Mouse (Mus musculus): ENCODE measurements around the gene Vmo1. TPM values are rescaled to one million over a fixed set of nuclear protein-coding genes. Genes with fewer than 3 reads are reported as not detected.
A peak's percentile ranks its signal among the peaks of the same experiment; 100 is the strongest.
"Not testable (repeated sequence)": the region's sequence is repeated elsewhere in the genome, so short reads cannot be mapped to it uniquely, and the experiment has no call there.

Gene Vmo1
- total RNA-seq, 2 experiments from 2014 or later: not detected

GRCm38 (mm10) chr11:70539877-70540587 lies 25.6 kb upstream of the Vmo1 start, which contains the start of gene Pld2:
TSS of gene Pld2 (plus strand) at chr11:70540064.
- intact Hi-C loops (cut with DNase I): loop anchor here (2.0 kb wide), 2 partner anchors 23 to 65 kb away; partner anchors contain the start of gene Mink1

DNA sequence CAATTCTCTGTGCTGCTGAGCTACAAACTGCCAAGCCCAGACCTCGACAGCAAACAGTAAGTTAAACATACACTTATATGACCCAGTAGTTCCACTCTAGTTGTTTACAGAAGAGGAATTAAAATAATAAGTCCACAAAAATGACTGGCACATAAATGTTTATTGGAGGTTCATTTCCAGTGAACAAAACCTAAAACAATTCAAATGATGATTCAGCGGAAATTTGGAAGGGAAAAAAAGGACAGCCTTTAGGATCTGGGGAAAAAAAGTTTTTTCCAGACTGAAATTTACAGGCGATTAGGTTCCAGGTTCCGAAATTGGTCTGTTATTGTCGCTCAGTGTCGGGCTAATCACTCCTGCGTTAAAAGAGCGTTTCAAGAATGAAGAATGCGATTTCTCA lies 25.0 kb upstream of the Vmo1 start:
- DNase-seq (ENCODE audit: extremely low spot score in 1 of 2, low spot score in 2 of 2): no peak
- no peak for TF ChIP-seq CTCF (IDR thresholded peaks at IDR 0.05)
- intact Hi-C loops (cut with DNase I): no loop called here
- peak overlapping the region; percentile 60 for H3K4me3 ChIP-seq
- peak overlapping the region; percentile 77 for H3K27ac ChIP-seq

More at GRCm38 (mm10) chr11:70539877-70540587, 25.6 kb upstream of the Vmo1 start, which contains the start of gene Pld2:
- Histone ChIP-seq H3K4me3 (peak within 1 kb of the TSS; percentile 60), H3K27ac (peak within 1 kb of the TSS; percentile 77)
- TF ChIP-seq CTCF (IDR thresholded peaks at IDR 0.05): peak; percentile 71
- DNase-seq (ENCODE audit: extremely low spot score in 1 of 2, low spot score in 2 of 2): peak; percentile 74 to 75

DNA sequence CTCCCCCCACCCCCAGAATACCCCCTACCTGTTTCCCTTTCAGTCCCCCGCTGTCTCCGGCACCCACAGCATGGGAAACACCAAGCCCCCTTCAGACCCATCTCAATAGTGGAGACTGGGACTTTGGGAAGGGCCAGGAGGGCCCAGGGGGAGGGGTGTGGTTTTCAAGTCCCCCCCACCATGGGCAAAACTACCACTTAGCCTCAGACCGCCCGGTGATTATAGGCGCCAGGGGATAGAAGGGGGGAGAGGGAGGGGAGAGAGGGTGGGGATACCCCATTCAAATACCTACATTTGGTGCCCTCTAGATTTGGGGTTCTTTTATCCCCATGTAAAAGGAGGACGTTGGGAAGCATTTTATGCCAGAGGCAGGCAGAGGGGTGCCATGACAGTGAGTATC lies 18.4 kb upstream of the Vmo1 start, which contains the start of gene Gm40193:
Gene Gm40193, minus strand, starts transcription at position 101 of the 400 bp plus-strand sequence.
- no peak within 1 kb of the TSS for H3K27ac ChIP-seq
- DNase-seq (ENCODE audit: extremely low spot score in 1 of 2, low spot score in 2 of 2): no peak
- intact Hi-C loops (cut with DNase I): no loop called here
- no peak for TF ChIP-seq CTCF (IDR thresholded peaks at IDR 0.05)
- H3K4me3 ChIP-seq: no peak within 1 kb of the TSS

DNA sequence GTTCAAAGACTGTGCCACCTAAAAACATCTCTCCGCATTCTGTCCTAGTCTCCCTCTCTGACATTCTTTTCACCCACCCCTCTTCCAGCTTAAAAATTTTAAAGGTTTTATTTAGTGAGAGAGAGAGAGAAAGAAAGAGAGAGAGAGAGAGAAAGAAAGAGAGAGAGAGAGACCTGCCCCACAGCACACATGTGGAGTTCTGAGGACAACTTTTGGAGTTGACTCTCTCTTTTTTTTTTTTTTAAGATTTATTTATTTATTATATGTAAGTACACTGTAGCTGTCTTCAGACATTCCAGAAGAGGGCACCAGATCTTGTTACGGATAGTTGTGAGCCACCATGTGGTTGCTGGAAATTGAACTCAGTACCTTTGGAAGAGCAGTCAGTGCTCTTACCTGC lies 16.6 kb upstream of the Vmo1 start:
- DNase-seq (ENCODE audit: extremely low spot score in 1 of 2, low spot score in 2 of 2); H3K4me3 ChIP-seq; H3K27ac ChIP-seq; intact Hi-C loops (cut with DNase I): not testable (repeated sequence)
- TF ChIP-seq CTCF (IDR thresholded peaks at IDR 0.05): peak; percentile 8; the same call in 1 of the 2 replicates

DNA sequence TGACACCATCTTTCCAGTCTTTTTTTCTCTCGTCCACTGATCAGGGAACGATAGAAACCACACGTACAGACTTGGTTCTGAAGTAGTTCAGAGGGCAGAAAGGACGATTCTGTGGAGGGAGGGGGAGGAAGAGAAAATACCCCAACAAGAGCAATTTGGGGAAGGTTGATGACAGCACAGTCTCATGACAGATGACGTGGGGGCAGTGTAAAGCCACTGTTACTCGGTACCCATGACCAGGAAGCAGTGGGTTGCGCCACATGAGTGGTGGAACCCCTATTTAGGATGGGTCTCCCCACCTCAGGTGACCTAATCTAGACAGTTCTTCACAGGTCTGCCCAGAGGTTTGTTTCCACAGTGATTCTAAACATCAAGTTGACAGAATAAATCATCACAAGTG lies 14.2 kb upstream of the Vmo1 start:
- no peak for TF ChIP-seq CTCF (IDR thresholded peaks at IDR 0.05)
- Histone ChIP-seq H3K4me3 (no peak overlapping the region), H3K27ac (no peak overlapping the region)
- intact Hi-C loops (cut with DNase I): no loop called here
- no peak for DNase-seq (ENCODE audit: extremely low spot score in 1 of 2, low spot score in 2 of 2)

GRCm38 (mm10) chr11:70526211-70526610 lies 11.8 kb upstream of the Vmo1 start:
- TF ChIP-seq CTCF (IDR thresholded peaks at IDR 0.05): no peak
- Histone ChIP-seq H3K27ac (no peak overlapping the region), H3K4me3 (peak overlapping the region; percentile 73; the same call in 1 of the 2 replicates)
- DNase-seq (ENCODE audit: extremely low spot score in 1 of 2, low spot score in 2 of 2): no peak
- intact Hi-C loops (cut with DNase I): no loop called here

DNA sequence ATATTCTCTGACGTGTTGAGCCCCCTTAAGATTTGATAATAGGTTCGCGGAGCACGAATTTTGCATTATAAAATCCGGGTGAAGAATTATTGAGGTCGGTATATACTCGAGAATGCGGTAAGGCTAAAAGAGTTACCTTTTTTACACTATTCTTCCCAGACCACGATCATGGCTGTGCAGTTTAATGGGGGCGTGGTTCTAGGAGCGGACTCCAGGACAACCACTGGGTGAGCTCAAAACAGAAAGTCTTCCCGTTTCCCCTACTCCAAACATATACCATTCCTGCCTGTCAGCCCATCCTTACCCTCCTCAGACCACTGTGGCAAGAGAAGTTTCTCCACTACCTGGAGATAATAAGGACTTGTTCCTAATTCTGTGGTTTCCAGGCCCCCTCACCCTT lies 11.3 kb upstream of the Vmo1 start:
- intact Hi-C loops (cut with DNase I): loop anchor here (2.0 kb wide), 1 partner anchor 37 kb away; the partner anchor contains the start of gene Mink1
- no peak for DNase-seq (ENCODE audit: extremely low spot score in 1 of 2, low spot score in 2 of 2)
- H3K27ac ChIP-seq: peak overlapping the region; percentile 67
- H3K4me3 ChIP-seq: peak overlapping the region; percentile 73
- no peak for TF ChIP-seq CTCF (IDR thresholded peaks at IDR 0.05)

DNA sequence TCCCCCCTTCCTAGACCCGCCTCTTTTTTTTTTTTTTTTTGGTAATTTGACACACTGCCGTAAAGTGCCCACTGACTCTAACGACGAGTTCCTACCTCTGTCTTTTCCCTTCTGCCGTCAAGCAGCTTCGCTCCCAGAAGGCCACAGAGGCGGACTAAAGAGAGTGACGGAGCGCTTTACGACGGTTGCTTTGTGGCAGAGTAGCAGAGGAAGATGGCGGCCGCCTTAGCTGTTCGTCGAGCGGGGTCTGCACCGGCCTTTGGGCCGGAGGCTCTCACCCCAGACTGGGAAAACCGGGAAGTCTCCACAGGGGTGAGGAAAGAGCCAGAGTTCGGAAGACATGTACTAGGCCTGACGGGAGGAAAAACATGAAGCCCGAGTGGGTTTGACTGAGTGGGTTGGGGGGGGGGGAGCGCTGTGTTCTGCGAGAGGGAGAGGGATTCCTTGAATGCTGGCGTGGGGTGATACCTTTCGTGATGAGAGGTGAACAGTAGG lies 10.8 kb upstream of the Vmo1 start, which contains the start of gene Psmb6:
Gene Psmb6, plus strand, starts transcription at position 184 of the 495 bp plus-strand sequence.
- DNase-seq (ENCODE audit: extremely low spot score in 1 of 2, low spot score in 2 of 2): peak; percentile 87 to 92
- Histone ChIP-seq H3K4me3 (peak within 1 kb of the TSS; percentile 73), H3K27ac (peak within 1 kb of the TSS; percentile 67)
- intact Hi-C loops (cut with DNase I): loop anchor here (2.0 kb wide), 1 partner anchor 38 kb away; the partner anchor contains the start of gene Mink1
- no peak for TF ChIP-seq CTCF (IDR thresholded peaks at IDR 0.05)

GRCm38 (mm10) chr11:70524782-70525181 lies 10.4 kb upstream of the Vmo1 start:
- peak overlapping the region; percentile 73 for H3K4me3 ChIP-seq
- intact Hi-C loops (cut with DNase I): loop anchor here (2.0 kb wide), 1 partner anchor 38 kb away; the partner anchor contains the start of gene Mink1
- H3K27ac ChIP-seq: peak overlapping the region; percentile 26; the same call in 1 of the 2 replicates
- TF ChIP-seq CTCF (IDR thresholded peaks at IDR 0.05): no peak
- no peak for DNase-seq (ENCODE audit: extremely low spot score in 1 of 2, low spot score in 2 of 2)

DNA sequence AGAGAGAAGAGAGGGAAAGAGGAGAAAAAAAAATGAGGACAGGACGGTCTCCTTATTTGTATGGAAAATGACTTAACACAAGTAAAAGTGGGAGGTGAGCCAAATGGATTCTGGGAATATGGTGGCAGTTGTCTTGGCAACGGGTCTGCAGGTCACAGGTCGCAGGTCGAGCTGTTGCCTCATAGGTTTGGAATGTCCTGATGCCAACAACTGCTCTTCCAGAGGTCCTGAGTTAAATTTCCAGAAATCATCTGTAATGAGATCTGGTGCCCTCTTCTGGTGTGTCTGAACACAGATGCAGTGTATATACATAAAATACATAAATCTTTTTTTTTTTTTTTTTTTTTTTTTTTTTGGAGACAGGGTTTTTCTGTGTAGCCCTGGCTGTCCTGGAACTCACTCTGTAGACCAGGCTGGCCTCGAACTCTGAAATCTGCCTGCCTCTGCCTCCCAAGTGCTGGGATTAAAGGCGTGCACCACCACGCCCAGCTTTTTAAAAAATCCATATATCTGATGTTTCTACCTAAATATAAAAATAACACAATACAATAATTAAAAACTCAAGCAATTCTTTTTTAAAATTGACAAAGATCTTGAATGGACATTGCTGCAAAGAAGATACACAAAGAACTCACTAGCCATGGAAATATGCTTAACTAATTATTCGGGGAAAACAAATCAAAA lies 9.0 kb upstream of the Vmo1 start:
- TF ChIP-seq CTCF (IDR thresholded peaks at IDR 0.05): peak; percentile 6; the same call in 1 of the 2 replicates
- H3K4me3 ChIP-seq; intact Hi-C loops (cut with DNase I); DNase-seq (ENCODE audit: extremely low spot score in 1 of 2, low spot score in 2 of 2); H3K27ac ChIP-seq: not testable (repeated sequence)

DNA sequence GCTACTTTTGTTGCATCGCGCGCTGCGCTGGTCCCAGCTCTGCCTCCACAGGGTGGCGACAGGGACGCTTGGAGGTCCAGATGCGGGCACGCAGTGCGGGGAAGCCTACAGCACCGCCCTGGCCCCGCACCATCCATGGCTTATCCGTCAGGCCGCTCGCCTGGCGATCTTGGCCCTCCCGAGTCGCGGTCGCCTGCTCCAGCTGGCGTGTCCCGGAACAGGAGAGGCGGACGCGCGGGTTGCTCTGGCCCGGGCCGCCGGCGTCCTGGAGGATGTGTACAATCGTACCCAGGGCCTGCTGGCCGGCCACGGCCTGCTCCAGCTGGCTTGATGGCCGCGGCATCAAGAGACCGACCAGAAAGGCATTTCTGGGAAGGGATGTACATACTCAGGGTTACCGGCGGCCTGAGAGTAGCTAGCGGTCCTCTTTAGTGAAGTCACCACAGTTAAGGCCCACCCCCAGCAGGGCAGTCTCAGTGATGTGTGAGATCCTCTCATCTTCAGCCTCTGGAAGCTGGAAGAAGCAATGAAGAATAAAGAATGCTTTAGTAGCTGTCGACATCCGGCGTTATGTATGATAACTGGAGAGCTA lies 5.9 kb upstream of the Vmo1 start:
- Histone ChIP-seq H3K27ac (0 out of 2 replicates have a peak overlapping the region, but pooled peaks have one; percentile 7), H3K4me3 (peak overlapping the region; percentile 31)
- TF ChIP-seq CTCF (IDR thresholded peaks at IDR 0.05): no peak; the same call in 1 of the 2 replicates
- intact Hi-C loops (cut with DNase I): no loop called here
- peak in 1 of 2 experiments; percentile 17 for DNase-seq (ENCODE audit: extremely low spot score in 1 of 2, low spot score in 2 of 2)

Data from left cerebral cortex, adult 2 months (tissue).